Mouse (Mus musculus) intestine, embryonic 15.5 days (tissue): ENCODE data around the gene Car12. TPM values are rescaled to one million over a fixed set of nuclear protein-coding genes. Genes with fewer than 3 reads are reported as not detected.
A peak's percentile ranks its signal among the peaks of the same experiment; 100 is the strongest.

Source experiments
- ATAC-seq: fragments of 200-750 bp; cut with Nextera tagmentation; 2 replicates; pipeline ENCODE4 v1.8.0; 2017; ENCODE audit warnings: moderate TSS enrichment, moderate library complexity
- H3K27ac ChIP-seq: fragments of 300-500 bp; sonication (generic); 2 replicates; pipeline ENCODE4 v1.5.1; 2015; ENCODE audit warnings: mild to moderate bottlenecking, inconsistent platforms
- H3K27me3 ChIP-seq: fragments of 300-500 bp; sonication (generic); replicated peaks from 2 replicates; pipeline ENCODE4 v1.6.1; 2015; ENCODE audit warnings: inconsistent platforms
- H3K36me3 ChIP-seq: fragments of 300-500 bp; sonication (generic); 2 replicates; pipeline ENCODE4 v1.6.1; 2015; ENCODE audit warnings: inconsistent platforms
- H3K4me1 ChIP-seq: fragments of 300-500 bp; sonication (generic); replicated peaks from 2 replicates; pipeline ENCODE4 v1.6.1; 2015; ENCODE audit warnings: inconsistent platforms
- H3K4me2 ChIP-seq: fragments of 300-500 bp; sonication (generic); replicated peaks from 2 replicates; pipeline ENCODE4 v1.6.1; 2015; ENCODE audit warnings: mild to moderate bottlenecking, inconsistent platforms
- H3K4me3 ChIP-seq: fragments of 300-500 bp; sonication (generic); replicated peaks from 2 replicates; pipeline ENCODE4 v1.5.1; 2015; ENCODE audit warnings: inconsistent platforms
- H3K9ac ChIP-seq: fragments of 300-500 bp; sonication (generic); 2 replicates; pipeline ENCODE4 v1.6.1; 2015; ENCODE audit warnings: inconsistent platforms
- H3K9me3 ChIP-seq: fragments of 300-500 bp; sonication (generic); 2 replicates; pipeline ENCODE4 v1.6.1; 2016; ENCODE audit warnings: inconsistent platforms
- WGBS: fragments of 180-500 bp; shearing (Covaris S2); methylation state at CpG from one replicate; pipeline ENCODE4 v1.1.7; 2015; 5-methylcytosine and 5-hydroxymethylcytosine counted together
- polyA plus RNA-seq: library from polyadenylated mRNA; unstranded; fragments of >200 nt; fragmentation: Nextera tagmentation; extraction: Ambion mirVana; gene quantifications from 2 replicates; pipeline ENCODE4 v1.2.1, GENCODE M21; 2015

Car12 gene
- polyA plus RNA-seq: 4.4 and 5.2 TPM in 2 replicates

DNA sequence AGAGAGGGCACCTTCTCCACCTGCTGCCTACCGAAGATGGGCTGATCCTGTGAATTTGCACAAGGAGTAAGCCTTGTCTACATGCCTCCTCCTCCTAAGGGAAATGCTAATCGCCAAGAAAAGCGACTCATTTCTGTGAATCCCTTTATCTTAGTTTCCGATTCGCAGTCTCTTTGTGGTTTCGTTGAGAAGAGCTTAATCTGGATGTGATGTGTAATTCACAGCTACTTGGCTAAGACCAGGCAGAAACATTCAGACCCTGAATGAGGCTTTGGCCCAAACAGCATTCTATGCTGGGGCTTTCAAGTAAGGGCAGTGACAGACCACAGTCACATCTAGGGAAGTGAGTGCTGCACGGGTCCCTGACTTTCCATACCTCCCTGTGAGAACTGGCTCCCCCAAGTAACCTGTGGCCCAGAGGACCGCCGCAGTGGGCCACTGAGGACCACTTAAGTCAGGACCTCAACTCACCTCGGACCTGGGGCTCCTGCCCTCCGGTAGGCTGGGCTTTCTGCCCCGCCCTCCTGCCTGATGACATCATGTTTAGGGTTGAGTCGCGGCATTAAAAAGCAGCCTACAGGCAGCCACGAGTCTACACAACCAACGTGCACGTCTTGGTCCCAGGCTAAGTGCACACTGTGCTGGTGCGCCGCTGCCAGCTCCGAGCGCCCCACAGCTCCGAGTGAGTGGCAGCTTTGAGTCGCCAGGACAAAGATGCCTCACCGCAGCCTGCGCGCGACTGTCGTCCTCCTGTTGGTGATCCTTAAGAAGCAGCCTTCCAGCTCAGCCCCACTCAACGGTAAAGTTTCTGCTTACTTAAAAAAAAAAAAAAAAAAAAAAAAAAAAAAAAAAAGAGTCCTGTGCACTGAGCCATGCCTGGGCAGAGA, at the start of gene Car12:
Car12 (plus strand) TSS at position 552 of the 887 bp plus-strand sequence.
- Histone ChIP-seq H3K27me3 (0 out of 2 replicates have a peak, but pooled peaks cover 2% of the 10 kb centered on the region), H3K4me3 (peak within 1 kb of the TSS; percentile 43), H3K4me2 (peak within 1 kb of the TSS; percentile 95), H3K4me1 (peaks cover 4% of the 10 kb centered on the region), H3K9me3 (no peaks in the 10 kb centered on the region), H3K36me3 (no peaks in the 10 kb centered on the region), H3K27ac (no peak within 1 kb of the TSS), H3K9ac (peak within 1 kb of the TSS; percentile 50)
- WGBS: 14% methylated on average over 29 of the region's 29 CpGs
- peak; percentile 85 for ATAC-seq

DNA sequence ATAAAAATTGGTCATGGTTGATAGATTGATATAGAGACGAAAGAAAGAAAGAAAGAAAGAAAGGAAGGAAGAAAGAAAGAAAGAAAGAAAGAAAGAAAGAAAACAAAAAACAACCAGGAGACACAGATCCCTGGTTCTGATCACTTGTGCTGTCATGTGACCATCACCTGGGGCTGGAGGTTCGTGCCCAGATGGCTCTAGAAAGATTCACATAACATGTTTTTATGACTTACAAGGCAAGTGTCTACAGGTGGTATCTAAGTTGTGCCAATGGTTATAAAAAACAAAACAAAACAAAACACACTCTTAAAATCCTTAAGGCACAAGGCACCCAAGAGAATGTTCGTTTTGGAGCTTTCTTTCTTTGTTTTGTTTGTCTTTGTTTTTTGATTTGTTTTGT, 49.7 kb upstream of the Car12 start:
- no peak overlapping the region for H3K9ac ChIP-seq
- H3K4me2 ChIP-seq: no peak overlapping the region
- no peaks in the 10 kb centered on the region for H3K36me3 ChIP-seq
- H3K9me3 ChIP-seq: no peaks in the 10 kb centered on the region
- no peaks in the 10 kb centered on the region; the same call in 1 of the 2 replicates for H3K4me1 ChIP-seq
- WGBS: 77% methylated on average over 3 of the region's 3 CpGs
- no peaks in the 10 kb centered on the region for H3K27me3 ChIP-seq
- H3K27ac ChIP-seq: no peak overlapping the region
- no peak for ATAC-seq
- H3K4me3 ChIP-seq: no peak overlapping the region

DNA sequence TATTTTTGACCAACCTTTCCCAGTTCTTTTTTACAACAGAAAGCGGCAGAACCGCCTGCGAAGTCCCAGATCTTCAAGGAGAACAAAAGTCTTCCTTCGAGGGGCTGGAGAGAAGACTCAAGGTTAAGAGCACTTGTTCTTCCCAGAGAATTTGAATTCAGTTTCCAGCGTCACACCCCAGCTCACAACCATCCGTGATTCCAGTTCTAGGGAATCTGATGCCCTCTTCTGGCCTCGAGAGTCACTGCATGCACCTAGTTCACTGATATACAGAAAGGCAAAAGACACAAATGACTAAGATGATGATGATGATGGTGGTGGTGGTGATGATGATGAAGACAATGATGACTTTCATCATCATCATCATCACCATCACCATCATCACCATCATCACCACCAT, 48.9 kb upstream of the Car12 start:
- Histone ChIP-seq H3K9me3 (no peaks in the 10 kb centered on the region), H3K27me3 (no peaks in the 10 kb centered on the region), H3K4me1 (no peaks in the 10 kb centered on the region; the same call in 1 of the 2 replicates), H3K4me2 (no peak overlapping the region), H3K9ac (no peak overlapping the region), H3K36me3 (no peaks in the 10 kb centered on the region), H3K4me3 (no peak overlapping the region), H3K27ac (no peak overlapping the region)
- 83% methylated on average over 7 of the region's 7 CpGs for WGBS
- ATAC-seq: no peak

DNA sequence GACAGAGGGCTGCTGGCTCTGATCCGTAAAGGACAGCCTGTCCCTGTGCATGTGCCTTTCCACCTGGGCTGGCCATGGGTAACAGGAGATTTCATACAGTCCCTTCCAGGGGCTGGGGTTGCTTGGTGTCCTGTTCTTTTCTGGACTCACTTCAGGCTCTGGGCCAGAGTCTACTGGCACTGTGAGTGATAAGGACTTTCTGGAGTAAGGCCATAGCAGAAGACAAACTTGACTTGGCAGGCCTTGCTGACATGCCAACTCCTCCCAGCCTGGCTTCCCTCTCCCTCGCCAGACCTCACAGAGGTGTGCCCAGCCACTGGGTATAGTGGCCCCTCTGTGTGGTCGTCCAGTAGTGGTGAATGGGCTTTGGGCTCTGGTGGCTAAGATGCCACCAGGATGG, 47.3 kb upstream of the Car12 start:
- Histone ChIP-seq H3K27me3 (no peaks in the 10 kb centered on the region), H3K4me3 (no peak overlapping the region), H3K9me3 (no peaks in the 10 kb centered on the region), H3K4me2 (no peak overlapping the region), H3K9ac (no peak overlapping the region), H3K4me1 (no peaks in the 10 kb centered on the region; the same call in 1 of the 2 replicates), H3K27ac (no peak overlapping the region), H3K36me3 (no peaks in the 10 kb centered on the region)
- WGBS: 83% methylated on average over 3 of the region's 3 CpGs
- ATAC-seq: no peak

DNA sequence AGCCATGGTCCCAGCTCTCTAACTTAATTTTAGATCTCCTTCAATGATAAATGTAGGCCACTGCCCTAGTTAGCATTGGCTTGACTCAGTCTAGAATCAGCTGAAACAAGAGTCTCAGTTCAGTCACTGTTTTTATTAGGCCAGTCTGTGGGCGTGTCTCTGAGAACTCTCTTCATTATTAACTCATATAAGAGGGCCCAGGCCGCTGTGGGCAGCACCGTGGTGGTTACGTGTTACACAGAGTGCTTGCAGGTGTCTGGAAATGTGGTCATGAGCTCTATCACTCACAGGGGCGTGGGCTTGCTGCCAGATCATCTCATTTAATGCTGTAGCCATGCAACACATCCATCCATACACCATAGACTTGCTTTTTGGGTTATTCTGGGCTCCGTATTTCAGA, 46.4 kb upstream of the Car12 start:
- H3K4me1 ChIP-seq: no peaks in the 10 kb centered on the region; the same call in 1 of the 2 replicates
- H3K4me2 ChIP-seq: no peak overlapping the region
- no peaks in the 10 kb centered on the region for H3K36me3 ChIP-seq
- H3K4me3 ChIP-seq: no peak overlapping the region
- peak; percentile 41; the same call in 1 of the 2 replicates for ATAC-seq
- no peaks in the 10 kb centered on the region for H3K9me3 ChIP-seq
- no peak overlapping the region for H3K9ac ChIP-seq
- WGBS: 73% methylated on average over 6 of the region's 6 CpGs
- no peaks in the 10 kb centered on the region for H3K27me3 ChIP-seq
- no peak overlapping the region for H3K27ac ChIP-seq

DNA sequence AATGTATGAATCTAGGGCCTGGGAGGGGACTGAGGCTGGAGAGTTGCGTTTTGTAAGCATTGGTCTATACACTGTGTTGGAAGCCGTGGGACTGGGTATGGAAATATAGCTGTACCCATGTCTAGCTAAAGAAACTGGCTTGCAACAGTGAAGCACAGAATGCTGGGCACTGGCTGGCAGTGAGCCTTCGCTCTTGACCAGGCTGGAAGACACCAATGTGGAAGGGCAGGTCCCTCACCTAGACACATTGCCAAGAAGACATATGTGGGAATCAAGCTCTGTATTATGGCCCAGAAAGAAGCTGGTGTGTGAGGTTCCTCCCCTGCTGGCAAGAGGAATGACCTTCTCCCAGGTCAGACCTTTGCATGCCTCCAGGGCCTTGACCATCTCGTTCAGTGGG, 45.6 kb upstream of the Car12 start:
- WGBS: 86% methylated on average over 4 of the region's 4 CpGs
- Histone ChIP-seq H3K27me3 (no peaks in the 10 kb centered on the region), H3K27ac (no peak overlapping the region), H3K9ac (no peak overlapping the region), H3K4me1 (no peaks in the 10 kb centered on the region; the same call in 1 of the 2 replicates), H3K4me3 (no peak overlapping the region), H3K36me3 (no peaks in the 10 kb centered on the region), H3K4me2 (no peak overlapping the region), H3K9me3 (no peaks in the 10 kb centered on the region)
- no peak for ATAC-seq

DNA sequence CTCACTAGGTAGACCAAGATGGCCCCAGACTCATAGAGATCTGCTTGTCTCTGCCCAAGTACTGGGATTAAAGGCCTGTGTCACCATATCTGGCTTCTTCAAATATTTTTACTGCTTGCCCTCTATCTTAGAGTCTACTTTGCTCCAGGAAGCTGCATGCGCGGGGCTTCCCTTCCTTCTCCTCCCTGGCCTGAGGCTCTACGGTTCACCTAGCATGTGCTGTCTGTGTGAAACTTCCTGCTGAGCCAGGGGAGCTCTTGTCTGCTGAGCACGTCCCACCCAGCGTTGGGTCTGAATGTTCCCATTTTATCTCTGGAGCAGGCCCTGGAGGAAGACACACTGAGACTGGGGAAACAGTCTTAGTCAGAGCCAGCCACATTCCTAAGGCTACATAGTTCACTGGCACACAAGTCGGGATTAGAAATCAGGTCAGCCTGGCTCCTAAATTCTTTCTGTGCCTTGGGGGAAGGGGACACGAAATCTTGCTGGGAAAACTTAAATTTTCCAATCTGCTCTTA, 43.9 kb upstream of the Car12 start:
- 46% methylated on average over 7 of the region's 7 CpGs for WGBS
- no peak overlapping the region for H3K9ac ChIP-seq
- H3K4me2 ChIP-seq: no peak overlapping the region
- ATAC-seq: peak; percentile 55; the same call in 1 of the 2 replicates
- H3K9me3 ChIP-seq: no peaks in the 10 kb centered on the region
- no peak overlapping the region for H3K4me3 ChIP-seq
- no peaks in the 10 kb centered on the region for H3K36me3 ChIP-seq
- H3K27me3 ChIP-seq: no peaks in the 10 kb centered on the region
- no peaks in the 10 kb centered on the region; the same call in 1 of the 2 replicates for H3K4me1 ChIP-seq
- H3K27ac ChIP-seq: no peak overlapping the region

DNA sequence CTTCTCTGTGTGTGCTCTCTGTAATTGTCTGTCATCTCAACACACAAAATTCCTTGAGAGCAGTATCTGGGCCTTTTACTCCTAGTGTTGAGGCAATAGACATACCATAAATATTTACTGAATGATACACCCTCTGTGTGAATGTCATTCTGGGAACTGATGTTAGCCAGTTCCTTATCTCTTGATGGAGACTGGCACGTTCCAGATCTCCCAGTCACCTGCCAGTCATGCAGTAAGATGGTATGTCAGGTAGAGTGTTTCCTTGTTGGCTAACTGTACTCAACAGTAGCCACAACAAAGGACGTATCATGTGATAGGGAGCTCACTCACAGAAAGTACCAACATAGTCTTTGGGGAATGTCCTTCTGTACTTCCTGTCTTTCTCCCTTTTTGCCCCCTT, 39.7 kb upstream of the Car12 start:
- no peak overlapping the region for H3K9ac ChIP-seq
- H3K36me3 ChIP-seq: no peaks in the 10 kb centered on the region
- no peak overlapping the region for H3K27ac ChIP-seq
- H3K27me3 ChIP-seq: no peaks in the 10 kb centered on the region
- H3K4me1 ChIP-seq: no peaks in the 10 kb centered on the region
- ATAC-seq: peak; percentile 82
- no peaks in the 10 kb centered on the region for H3K9me3 ChIP-seq
- 44% methylated on average over 2 of the region's 2 CpGs for WGBS
- H3K4me3 ChIP-seq: no peak overlapping the region
- H3K4me2 ChIP-seq: no peak overlapping the region

DNA sequence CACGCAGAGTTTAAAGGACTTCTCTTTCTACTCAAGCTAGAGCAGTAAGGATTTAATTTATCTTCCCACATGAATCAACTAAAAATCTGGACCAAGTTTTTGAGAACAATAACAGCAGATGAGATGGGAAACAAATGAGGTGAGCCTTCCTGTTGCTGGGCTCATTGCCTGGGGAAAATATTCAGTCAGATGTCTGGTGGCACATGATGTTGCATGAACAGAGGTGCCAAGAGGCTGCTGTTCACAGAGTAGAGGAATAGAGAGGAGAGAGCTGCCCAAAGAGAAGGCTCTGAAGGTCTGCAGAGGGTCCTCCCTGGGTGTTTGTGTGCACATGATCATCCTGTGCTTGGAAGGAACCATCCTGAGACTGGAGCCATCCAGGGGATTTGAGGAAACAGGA, 37.9 kb upstream of the Car12 start:
- Histone ChIP-seq H3K4me3 (no peak overlapping the region), H3K4me1 (no peaks in the 10 kb centered on the region), H3K9me3 (no peaks in the 10 kb centered on the region), H3K4me2 (no peak overlapping the region), H3K27ac (no peak overlapping the region), H3K27me3 (no peaks in the 10 kb centered on the region), H3K9ac (no peak overlapping the region), H3K36me3 (no peaks in the 10 kb centered on the region)
- WGBS: 76% methylated on average over 1 of the region's 1 CpGs
- no peak for ATAC-seq

DNA sequence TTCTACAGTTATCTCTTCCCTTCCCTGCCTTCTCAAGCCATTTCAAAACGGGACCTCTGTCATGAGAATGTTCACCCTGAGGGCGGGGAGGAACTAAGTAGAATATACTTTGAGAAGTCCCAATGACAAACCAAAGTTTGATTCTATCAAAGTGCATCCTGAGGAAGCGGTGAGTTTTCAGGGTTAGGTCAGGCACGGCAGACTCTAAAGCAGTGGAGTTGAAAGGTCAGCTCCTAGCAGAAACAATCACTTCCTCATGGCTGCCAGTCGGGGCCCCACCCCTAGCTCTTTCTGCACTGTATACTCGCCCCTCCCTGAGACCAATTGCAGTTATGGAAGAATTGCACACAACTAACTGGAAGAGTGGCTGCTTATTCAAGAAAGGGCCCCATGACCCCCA, 33.4 kb upstream of the Car12 start:
- Histone ChIP-seq H3K9ac (no peak overlapping the region), H3K36me3 (no peaks in the 10 kb centered on the region), H3K27me3 (no peaks in the 10 kb centered on the region), H3K4me1 (no peaks in the 10 kb centered on the region), H3K4me3 (no peak overlapping the region), H3K9me3 (no peaks in the 10 kb centered on the region), H3K27ac (no peak overlapping the region), H3K4me2 (no peak overlapping the region; the same call in 1 of the 2 replicates)
- peak; percentile 89 for ATAC-seq
- 37% methylated on average over 6 of the region's 6 CpGs for WGBS

DNA sequence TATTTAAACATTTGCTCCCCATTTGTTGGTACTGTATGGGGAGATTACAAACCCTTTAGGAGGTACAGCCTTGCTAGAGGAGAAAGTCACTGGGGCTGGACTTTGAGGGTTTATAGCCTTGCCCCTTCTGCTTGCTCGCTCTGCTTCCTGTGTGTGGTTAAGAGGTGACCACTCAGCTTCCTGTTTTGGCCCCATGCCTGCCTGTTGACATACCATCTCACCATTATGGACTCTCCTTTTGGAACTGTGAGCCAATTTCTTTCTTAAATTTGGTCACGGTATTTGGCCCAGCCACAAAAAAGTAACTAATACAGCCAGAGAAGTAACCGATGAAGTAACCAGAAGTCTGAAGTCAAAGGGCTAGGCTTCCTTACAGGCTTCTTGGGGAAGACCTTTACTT, 30.7 kb upstream of the Car12 start:
- Histone ChIP-seq H3K36me3 (no peaks in the 10 kb centered on the region), H3K4me1 (no peaks in the 10 kb centered on the region), H3K9me3 (no peaks in the 10 kb centered on the region), H3K27me3 (no peaks in the 10 kb centered on the region), H3K27ac (no peak overlapping the region), H3K4me3 (no peak overlapping the region), H3K4me2 (no peak overlapping the region), H3K9ac (no peak overlapping the region)
- 91% methylated on average over 3 of the region's 3 CpGs for WGBS
- no peak for ATAC-seq

DNA sequence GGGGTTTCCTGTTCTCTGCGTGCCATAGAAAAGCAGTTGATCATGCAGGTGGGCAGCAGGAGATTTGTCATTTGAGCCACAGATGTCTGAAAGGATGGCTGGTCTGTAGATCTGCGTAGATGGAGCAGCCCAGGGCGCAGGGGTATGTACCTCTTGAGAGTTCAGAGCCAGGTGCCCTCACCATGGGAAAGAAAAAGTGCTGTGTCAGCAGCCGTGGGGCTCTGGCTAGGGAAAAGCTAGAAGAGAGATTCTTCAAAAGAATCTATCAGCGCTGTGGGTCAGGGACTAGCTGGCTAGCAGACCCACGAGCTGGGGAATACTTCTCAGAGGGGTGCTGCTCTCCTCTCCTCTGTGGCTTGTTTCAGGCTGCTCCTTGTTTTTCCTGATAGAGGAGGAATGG, 27.8 kb upstream of the Car12 start:
- H3K4me1 ChIP-seq: no peaks in the 10 kb centered on the region
- H3K27ac ChIP-seq: no peak overlapping the region
- H3K27me3 ChIP-seq: no peaks in the 10 kb centered on the region
- H3K9me3 ChIP-seq: no peaks in the 10 kb centered on the region
- H3K9ac ChIP-seq: no peak overlapping the region
- no peak overlapping the region for H3K4me3 ChIP-seq
- no peak overlapping the region for H3K4me2 ChIP-seq
- ATAC-seq: no peak
- no peaks in the 10 kb centered on the region for H3K36me3 ChIP-seq
- 74% methylated on average over 6 of the region's 6 CpGs for WGBS

DNA sequence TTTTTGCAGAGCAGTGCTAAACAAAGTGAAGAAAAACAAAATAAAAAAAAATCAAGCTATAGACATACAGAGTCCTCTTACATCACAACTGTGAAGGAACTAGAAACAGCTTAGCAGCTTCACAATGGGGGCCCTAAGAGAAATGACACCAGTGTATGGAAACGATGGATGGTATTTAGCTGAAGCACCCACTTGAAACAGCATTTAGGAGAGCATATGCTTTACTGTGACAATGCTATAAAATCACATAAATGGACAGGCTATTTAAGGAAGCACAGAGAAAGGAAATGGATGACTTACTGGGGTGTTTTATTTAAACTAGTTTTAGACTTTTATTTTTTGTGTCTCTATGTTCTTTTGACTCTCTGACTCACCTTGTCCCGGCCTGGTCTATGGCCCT, 25.8 kb upstream of the Car12 start:
- WGBS: 56% methylated on average over 2 of the region's 2 CpGs
- Histone ChIP-seq H3K27ac (no peak overlapping the region), H3K36me3 (no peaks in the 10 kb centered on the region)

More for the DNA sequence above, 25.8 kb upstream of the Car12 start:
- no peaks in the 10 kb centered on the region for H3K27me3 ChIP-seq
- no peaks in the 10 kb centered on the region for H3K9me3 ChIP-seq
- H3K4me3 ChIP-seq: no peak overlapping the region
- no peak for ATAC-seq
- no peak overlapping the region for H3K9ac ChIP-seq
- H3K4me1 ChIP-seq: no peaks in the 10 kb centered on the region
- H3K4me2 ChIP-seq: no peak overlapping the region
